Mouse (Mus musculus): ENCODE data around the gene Gm20422. TPM values are rescaled to one million over a fixed set of nuclear protein-coding genes. Genes with fewer than 3 reads are reported as not detected.
"Not testable (repeated sequence)": the region's sequence is repeated elsewhere in the genome, so short reads cannot be mapped to it uniquely, and the experiment has no call there.

The Gm20422 gene
- polyA plus RNA-seq, 1 experiment from 2014 or later = 0.66 TPM

GRCm38 (mm10) chr8:69713516-69713915 lies 61.2 kb downstream of the Gm20422 start:
- Histone ChIP-seq H3K9me3 (ENCODE audit: control insufficient read depth, low read length) (no peaks in the 10 kb centered on the region), H3K4me3 (ENCODE audit: low read depth, low read length) (no peak overlapping the region), H3K36me3 (ENCODE audit: control insufficient read depth, insufficient read depth, low read length) (no peaks in the 10 kb centered on the region), H3K4me2 (replicated peaks; ENCODE audit: low read depth, low read length) (no peak overlapping the region), H3K4me1 (replicated peaks; ENCODE audit: control insufficient read depth, insufficient read depth, low read length) (no peaks in the 10 kb centered on the region), H3K9ac (ENCODE audit: low read depth, low read length) (no peak overlapping the region), H3K27me3 (ENCODE audit: control insufficient read depth, insufficient read depth, low read length) (no peaks in the 10 kb centered on the region), H3K27ac (ENCODE audit: low read depth, low read length) (no peak overlapping the region)
- no peak for DNase-seq (ENCODE audit: low spot score)
- WGBS = 96% methylated on average over 8 of the region's 8 CpGs
- ATAC-seq (ENCODE audit: low FRiP score) = no peak

- not testable (repeated sequence) for H3K9ac ChIP-seq (ENCODE audit: low read depth, low read length); H3K4me1 ChIP-seq (replicated peaks; ENCODE audit: control insufficient read depth, insufficient read depth, low read length); H3K27ac ChIP-seq (ENCODE audit: low read depth, low read length); H3K9me3 ChIP-seq (ENCODE audit: control insufficient read depth, low read length); DNase-seq (ENCODE audit: low spot score); H3K4me2 ChIP-seq (replicated peaks; ENCODE audit: low read depth, low read length); ATAC-seq (ENCODE audit: low FRiP score); H3K27me3 ChIP-seq (ENCODE audit: control insufficient read depth, insufficient read depth, low read length); H3K4me3 ChIP-seq (ENCODE audit: low read depth, low read length)
- 97% methylated on average over 10 of the region's 10 CpGs for WGBS
- H3K36me3 ChIP-seq (ENCODE audit: control insufficient read depth, insufficient read depth, low read length) = peaks cover 22% of the 10 kb centered on the region
These were observed 64.1 kb downstream of the Gm20422 start, which contains the start of gene Zfp869 for GRCm38 (mm10) chr8:69710624-69711023. Gene Zfp869 (minus strand): TSS chr8:69710724.

- H3K4me2 ChIP-seq (replicated peaks; ENCODE audit: low read depth, low read length) = no peak overlapping the region
- H3K27me3 ChIP-seq (ENCODE audit: control insufficient read depth, insufficient read depth, low read length) = no peaks in the 10 kb centered on the region
- H3K36me3 ChIP-seq (ENCODE audit: control insufficient read depth, insufficient read depth, low read length) = peaks cover 17% of the 10 kb centered on the region
- H3K9me3 ChIP-seq (ENCODE audit: control insufficient read depth, low read length) = no peaks in the 10 kb centered on the region
- 70% methylated on average over 6 of the region's 6 CpGs for WGBS
- H3K4me1 ChIP-seq (replicated peaks; ENCODE audit: control insufficient read depth, insufficient read depth, low read length) = no peaks in the 10 kb centered on the region
- no peak overlapping the region for H3K27ac ChIP-seq (ENCODE audit: low read depth, low read length)
- DNase-seq (ENCODE audit: low spot score) (no peak), ATAC-seq (ENCODE audit: low FRiP score) (no peak)
- no peak overlapping the region for H3K4me3 ChIP-seq (ENCODE audit: low read depth, low read length)
- no peak overlapping the region for H3K9ac ChIP-seq (ENCODE audit: low read depth, low read length)
These were observed 72.9 kb downstream of the Gm20422 start for GRCm38 (mm10) chr8:69701810-69702209.

Other genes starting within 250 kb of the Gm20422 start
- 42.2 and 44.3 TPM in 2 replicates for gene Zfp868, start 149.3 kb downstream of the Gm20422 start, polyA plus RNA-seq (2014; fragmentation: Nextera tagmentation; extraction: Ambion mirVana)
- gene Zfp964, start 120.4 kb downstream of the Gm20422 start, polyA plus RNA-seq (2014; fragmentation: Nextera tagmentation; extraction: Ambion mirVana) = 2.3 and 3.1 TPM in 2 replicates
- 32.1 and 38.8 TPM in 2 replicates for gene Zfp869, start 64.2 kb downstream of the Gm20422 start, polyA plus RNA-seq (2014; fragmentation: Nextera tagmentation; extraction: Ambion mirVana)
- 7.2 and 9.2 TPM in 2 replicates for gene Zfp963, start 24.9 kb downstream of the Gm20422 start, polyA plus RNA-seq (2014; fragmentation: Nextera tagmentation; extraction: Ambion mirVana)
- 34.5 and 35.8 TPM in 2 replicates for gene Atp13a1, start 16.3 kb upstream of the Gm20422 start, polyA plus RNA-seq (2014; fragmentation: Nextera tagmentation; extraction: Ambion mirVana)
- 41.5 and 44.5 TPM in 2 replicates for gene Zfp866, start 16.3 kb upstream of the Gm20422 start, polyA plus RNA-seq (2014; fragmentation: Nextera tagmentation; extraction: Ambion mirVana)
- 9.0 and 9.4 TPM in 2 replicates for gene Gmip, start 33.8 kb upstream of the Gm20422 start, polyA plus RNA-seq (2014; fragmentation: Nextera tagmentation; extraction: Ambion mirVana)
- gene Lpar2, start 47.5 kb upstream of the Gm20422 start, polyA plus RNA-seq (2014; fragmentation: Nextera tagmentation; extraction: Ambion mirVana) = 1.2 and 1.7 TPM in 2 replicates
- gene Pbx4, start 57.6 kb upstream of the Gm20422 start, polyA plus RNA-seq (2014; fragmentation: Nextera tagmentation; extraction: Ambion mirVana) = 41.5 and 42.5 TPM in 2 replicates
- 0.50 and 0.73 TPM in 2 replicates for gene Cilp2, start 112.8 kb upstream of the Gm20422 start, polyA plus RNA-seq (2014; fragmentation: Nextera tagmentation; extraction: Ambion mirVana)
- 4.2 and 4.3 TPM in 2 replicates for gene Tssk6, start 127.3 kb upstream of the Gm20422 start, polyA plus RNA-seq (2014; fragmentation: Nextera tagmentation; extraction: Ambion mirVana)
- 169 and 174 TPM in 2 replicates for gene Ndufa13, start 127.7 kb upstream of the Gm20422 start, polyA plus RNA-seq (2014; fragmentation: Nextera tagmentation; extraction: Ambion mirVana)
- gene Yjefn3, start 127.8 kb upstream of the Gm20422 start, polyA plus RNA-seq (2014; fragmentation: Nextera tagmentation; extraction: Ambion mirVana) = 4.6 and 6.1 TPM in 2 replicates
- 48.8 and 62.0 TPM in 2 replicates for gene Gatad2a, start 221.5 kb upstream of the Gm20422 start, polyA plus RNA-seq (2014; fragmentation: Nextera tagmentation; extraction: Ambion mirVana)